Comparison of ENCODE assay signal across 12 mouse cellular contexts in genomic region chr4:134113356-134113994, GRCm38 (mm10). TPM values are rescaled to one million over a fixed set of nuclear protein-coding genes. Genes with fewer than 3 reads are reported as not detected.
DNase-seq lines count a peak whose midpoint lies in the region; ATAC-seq lines count a peak whose summit lies in the region.
"Had no signal": no experiment of that assay in that cellular context is flagged by ENCODE, and none has a peak within 500 bp of the region (broad histone marks: within the 10 kb centered on the region; RNA-seq: fewer than 3 reads in every experiment).

No protein-coding gene starts in this region.

- 56% methylated on average over 10 of the region's 10 CpGs for WGBS in limb, embryonic 11.5 days

- peaks cover 100% of the 10 kb centered on the region for H3K4me1 ChIP-seq in megakaryocyte, embryonic 14.5 days
- peaks cover 10% of the 10 kb centered on the region for H3K4me1 ChIP-seq in limb, embryonic 11.5 days (ENCODE audit: control insufficient read depth, insufficient read depth, low read length)
- H3K4me1 ChIP-seq: stomach, embryonic 15.5 days had no signal

- ATAC-seq in megakaryocyte, adult 5-6 weeks (ENCODE audit: poor library complexity, severe bottlenecking): no peak
- no peak for ATAC-seq in limb, embryonic 11.5 days (ENCODE audit: insufficient number of reproducible peaks, low FRiP score, low TSS enrichment, low read depth)
- ATAC-seq: hindbrain, embryonic 16.5 days had no signal

- no peaks in the 10 kb centered on the region for H3K27me3 ChIP-seq in megakaryocyte, embryonic 14.5 days (replicated peaks)
- H3K27me3 ChIP-seq in limb, embryonic 11.5 days (ENCODE audit: control insufficient read depth, insufficient read depth, low read length): no peaks in the 10 kb centered on the region
- H3K27me3 ChIP-seq: limb, embryonic 12.5 days; stomach, embryonic 15.5 days had no signal

- H3K27ac ChIP-seq in limb, embryonic 11.5 days (replicated peaks; ENCODE audit: low read depth, low read length): no peak overlapping the region
- H3K27ac ChIP-seq: limb, embryonic 12.5 days; stomach, embryonic 15.5 days had no signal

- no peak overlapping the region for H3K4me2 ChIP-seq in limb, embryonic 11.5 days (ENCODE audit: low read depth, severe bottlenecking)
- H3K4me2 ChIP-seq: limb, embryonic 12.5 days; stomach, embryonic 15.5 days had no signal

- peak overlapping the region; percentile 85 for H3K4me3 ChIP-seq in megakaryocyte, embryonic 14.5 days (replicated peaks)
- H3K4me3 ChIP-seq in limb, embryonic 11.5 days (ENCODE audit: low read depth, low read length): no peak overlapping the region
- H3K4me3 ChIP-seq: limb, embryonic 12.5 days; stomach, embryonic 15.5 days had no signal

- H3K9me3 ChIP-seq in megakaryocyte, embryonic 14.5 days: no peaks in the 10 kb centered on the region
- no peaks in the 10 kb centered on the region for H3K9me3 ChIP-seq in limb, embryonic 11.5 days (ENCODE audit: control insufficient read depth, low read length)
- H3K9me3 ChIP-seq: limb, embryonic 12.5 days; stomach, embryonic 15.5 days had no signal

- peaks cover 55% of the 10 kb centered on the region for H3K36me3 ChIP-seq in megakaryocyte, embryonic 14.5 days (replicated peaks; ENCODE audit: low read length)
- no peaks in the 10 kb centered on the region for H3K36me3 ChIP-seq in limb, embryonic 11.5 days (ENCODE audit: control insufficient read depth, insufficient read depth, low read length)
- H3K36me3 ChIP-seq: limb, embryonic 12.5 days; stomach, embryonic 15.5 days had no signal

- H3K9ac ChIP-seq in limb, embryonic 11.5 days (ENCODE audit: low read length): peak overlapping the region; percentile 27; the same call in 1 of the 2 replicates
- H3K9ac ChIP-seq: limb, embryonic 12.5 days; stomach, embryonic 15.5 days had no signal

- DNase-seq in R1 (ENCODE audit: low read depth, low spot score): peak; percentile 88
- no peak for DNase-seq in limb, embryonic 11.5 days (ENCODE audit: low spot score)
- peak; percentile 13 to 23 for DNase-seq in thymus, postnatal 36 days
- no peak for DNase-seq in urinary bladder, adult 2 months (ENCODE audit: low spot score)
- DNase-seq in testis, postnatal 10 days (ENCODE audit: low spot score): no peak

RNA-seq across cellular contexts. Expression of gene Ubxn11, which starts 11.1 kb away (rescaled TPM):
- polyA plus RNA-seq in megakaryocyte, embryonic 14.5 days (2012; ENCODE audit: insufficient read depth, low replicate concordance): 69.8 and 175 TPM in 2 replicates
- total RNA-seq in megakaryocyte, adult 5-6 weeks (2015): 0.89 and 1.8 TPM in 2 replicates
- total RNA-seq in megakaryocyte, adult 5-6 weeks (2017): 1.7 and 2.9 TPM in 2 replicates
- polyA plus RNA-seq in limb, embryonic 11.5 days (2014; fragmentation: Nextera tagmentation; extraction: Ambion mirVana): 5.7 and 6.0 TPM in 2 replicates
- polyA plus RNA-seq in urinary bladder, adult 2 months (2012; rRNA removed): 4.1 and 4.2 TPM in 2 replicates

RNA-seq across cellular contexts. Expression of gene Sh3bgrl3, which starts 15.1 kb away (rescaled TPM):
- 1,646 and 1,679 TPM in 2 replicates for polyA plus RNA-seq in megakaryocyte, embryonic 14.5 days (2012; ENCODE audit: insufficient read depth, low replicate concordance)
- total RNA-seq in megakaryocyte, adult 5-6 weeks (2015): 1,305 and 1,385 TPM in 2 replicates
- total RNA-seq in megakaryocyte, adult 5-6 weeks (2017): 523 and 622 TPM in 2 replicates
- 314 and 345 TPM in 2 replicates for polyA plus RNA-seq in limb, embryonic 11.5 days (2014; fragmentation: Nextera tagmentation; extraction: Ambion mirVana)
- polyA plus RNA-seq in urinary bladder, adult 2 months (2012; rRNA removed): 337 and 349 TPM in 2 replicates

RNA-seq across cellular contexts. Expression of gene Cd52, which starts 18.6 kb away (rescaled TPM):
- 77.0 and 307 TPM in 2 replicates for polyA plus RNA-seq in megakaryocyte, embryonic 14.5 days (2012; ENCODE audit: insufficient read depth, low replicate concordance)
- 2,426 and 2,524 TPM in 2 replicates for total RNA-seq in megakaryocyte, adult 5-6 weeks (2015)
- 3,236 and 3,524 TPM in 2 replicates for total RNA-seq in megakaryocyte, adult 5-6 weeks (2017)
- polyA plus RNA-seq in limb, embryonic 11.5 days (2014; fragmentation: Nextera tagmentation; extraction: Ambion mirVana): 5.1 and 6.2 TPM in 2 replicates
- 31.3 and 32.6 TPM in 2 replicates for polyA plus RNA-seq in urinary bladder, adult 2 months (2012; rRNA removed)

RNA-seq across cellular contexts. Expression of gene Crybg2, which starts 52.9 kb away (rescaled TPM):
- polyA plus RNA-seq in megakaryocyte, embryonic 14.5 days (2012; ENCODE audit: insufficient read depth, low replicate concordance): not detected in 2 replicates
- total RNA-seq in megakaryocyte, adult 5-6 weeks (2015): 1.1 and 1.9 TPM in 2 replicates
- 0.04 and 0.15 TPM in 2 replicates for total RNA-seq in megakaryocyte, adult 5-6 weeks (2017)
- 3.7 and 4.4 TPM in 2 replicates for polyA plus RNA-seq in limb, embryonic 11.5 days (2014; fragmentation: Nextera tagmentation; extraction: Ambion mirVana)
- 11.8 and 17.7 TPM in 2 replicates for polyA plus RNA-seq in urinary bladder, adult 2 months (2012; rRNA removed)

RNA-seq across cellular contexts. Expression of gene Zfp683, which starts 59.8 kb away (rescaled TPM):
- not detected in 2 replicates for polyA plus RNA-seq in megakaryocyte, embryonic 14.5 days (2012; ENCODE audit: insufficient read depth, low replicate concordance)
- 0.20 and 0.66 TPM in 2 replicates for total RNA-seq in megakaryocyte, adult 5-6 weeks (2015)
- total RNA-seq in megakaryocyte, adult 5-6 weeks (2017): not detected in 2 replicates
- polyA plus RNA-seq in limb, embryonic 11.5 days (2014; fragmentation: Nextera tagmentation; extraction: Ambion mirVana): not detected in 2 replicates
- 0.37 and 0.44 TPM in 2 replicates for polyA plus RNA-seq in urinary bladder, adult 2 months (2012; rRNA removed)
- total RNA-seq: heart, adult 8-10 months; layer of hippocampus, adult 18-20 months had no signal
- polyA plus RNA-seq: hindbrain, embryonic 16.5 days; limb, embryonic 12.5 days; stomach, embryonic 15.5 days had no signal

Comparison
In these comparisons a context has a peak if more than half of its experiments do, and no peak if none do; other contexts are left out.
1. DNase-seq: peak in R1 (single experiment) and thymus, postnatal 36 days (2 of 2); none in limb, embryonic 11.5 days (single experiment), urinary bladder, adult 2 months (single experiment) and testis, postnatal 10 days (single experiment).
2. RNA of gene Ubxn11, which starts 11.1 kb away (polyA plus RNA-seq): 69.8 to 175 TPM in megakaryocyte, embryonic 14.5 days; 5.7 to 6.0 TPM in limb, embryonic 11.5 days and 4.1 to 4.2 TPM in urinary bladder, adult 2 months; every median in the first group is over 10 times any median in the second.